Mouse (Mus musculus): ENCODE measurements around the gene Ces2b.
"Not testable (repeated sequence)": the region's sequence is repeated elsewhere in the genome, so short reads cannot be mapped to it uniquely, and the experiment has no call there.

Ces2b gene

GRCm38 (mm10) chr8:104831440-104831839 lies at the start of gene Ces2b:
Ces2b (plus strand) TSS chr8:104831572.
- DNase-seq (ENCODE audit: low spot score in 2 of 2) = no peak

- DNase-seq (ENCODE audit: low spot score in 2 of 2) = peak in 1 of 2 experiments; percentile 33
These were observed 44.3 kb upstream of the Ces2b start for GRCm38 (mm10) chr8:104787049-104787448.

DNA sequence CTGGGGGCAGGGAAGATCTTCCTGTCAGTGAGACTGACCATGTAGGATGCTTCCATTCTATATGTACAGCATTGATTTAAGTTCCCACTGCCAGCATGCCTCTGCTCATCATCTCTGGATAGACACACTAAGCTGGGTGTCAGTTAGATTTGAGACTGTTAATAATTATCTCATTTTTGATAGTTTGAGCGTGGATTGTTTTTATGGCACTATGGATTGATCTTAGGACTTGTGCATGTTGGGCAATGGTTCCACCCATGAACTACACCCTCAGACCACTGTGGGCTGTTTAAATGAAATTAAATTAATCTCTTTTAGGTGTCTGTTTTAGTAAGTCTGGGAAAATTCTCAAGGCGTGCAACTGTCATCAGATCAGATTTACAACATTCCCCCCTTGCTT lies 42.4 kb upstream of the Ces2b start:
- no peak for DNase-seq (ENCODE audit: low spot score in 2 of 2)

DNA sequence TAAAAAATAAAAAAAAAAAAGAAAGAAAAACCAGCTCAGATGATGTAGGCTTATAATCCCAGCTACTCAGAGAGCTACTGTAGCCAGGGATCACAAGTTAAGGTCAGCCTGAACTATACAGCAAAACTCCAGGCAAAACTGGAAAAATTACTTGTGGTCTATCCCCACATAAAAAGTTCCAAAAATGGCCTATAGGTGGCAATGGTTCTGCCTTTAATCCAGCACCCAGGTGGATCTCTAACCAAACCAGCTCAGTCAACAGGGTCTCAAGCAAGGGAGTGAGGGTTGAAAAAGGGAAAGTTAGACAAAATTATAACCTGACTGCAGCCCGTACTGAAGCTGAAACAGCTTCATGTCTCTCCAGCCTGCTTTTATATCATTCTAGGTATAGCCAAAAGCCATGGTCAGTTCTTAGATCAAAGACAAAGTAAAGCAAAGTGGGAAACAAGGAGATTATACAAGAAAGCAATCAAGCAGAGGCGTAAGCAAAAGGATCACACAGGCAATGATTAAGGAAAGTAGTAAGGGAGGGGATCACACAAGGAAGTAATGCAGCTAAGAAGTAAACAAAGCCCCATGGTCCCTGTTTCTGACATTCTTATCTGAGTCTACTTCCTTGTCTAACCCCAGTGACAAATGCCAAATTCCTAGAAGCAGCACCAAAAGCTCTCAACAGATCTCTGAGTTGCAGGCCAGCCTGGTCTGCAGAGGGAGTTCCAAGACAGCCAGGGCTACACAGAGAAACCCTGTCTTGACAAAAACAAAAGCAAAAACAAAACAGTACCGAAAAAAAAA lies 41.3 kb upstream of the Ces2b start:
- DNase-seq (ENCODE audit: low spot score in 2 of 2) = no peak

GRCm38 (mm10) chr8:104799385-104799784 lies 32.0 kb upstream of the Ces2b start:
- DNase-seq (ENCODE audit: low spot score in 2 of 2) = no peak

DNA sequence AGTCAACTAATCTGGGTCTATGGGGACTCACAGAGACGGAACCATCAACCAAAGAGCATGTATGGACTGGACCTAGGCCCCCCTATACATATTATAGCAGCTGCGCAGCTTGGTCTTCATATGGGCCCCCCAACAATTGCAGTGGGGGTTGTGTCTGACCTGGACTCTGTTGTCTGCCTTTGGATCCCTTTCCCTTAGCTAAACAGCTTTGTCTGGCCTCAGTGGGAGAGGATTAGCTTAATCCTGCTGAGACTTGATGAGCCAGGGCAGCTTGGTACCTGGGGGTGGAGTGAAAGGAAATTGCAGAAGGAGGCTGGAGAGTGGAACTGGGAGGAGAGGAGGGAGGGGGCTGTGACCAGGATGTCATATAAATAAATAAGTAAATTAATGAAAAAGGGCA lies 25.2 kb upstream of the Ces2b start:
- no peak for DNase-seq (ENCODE audit: low spot score in 2 of 2)

DNA sequence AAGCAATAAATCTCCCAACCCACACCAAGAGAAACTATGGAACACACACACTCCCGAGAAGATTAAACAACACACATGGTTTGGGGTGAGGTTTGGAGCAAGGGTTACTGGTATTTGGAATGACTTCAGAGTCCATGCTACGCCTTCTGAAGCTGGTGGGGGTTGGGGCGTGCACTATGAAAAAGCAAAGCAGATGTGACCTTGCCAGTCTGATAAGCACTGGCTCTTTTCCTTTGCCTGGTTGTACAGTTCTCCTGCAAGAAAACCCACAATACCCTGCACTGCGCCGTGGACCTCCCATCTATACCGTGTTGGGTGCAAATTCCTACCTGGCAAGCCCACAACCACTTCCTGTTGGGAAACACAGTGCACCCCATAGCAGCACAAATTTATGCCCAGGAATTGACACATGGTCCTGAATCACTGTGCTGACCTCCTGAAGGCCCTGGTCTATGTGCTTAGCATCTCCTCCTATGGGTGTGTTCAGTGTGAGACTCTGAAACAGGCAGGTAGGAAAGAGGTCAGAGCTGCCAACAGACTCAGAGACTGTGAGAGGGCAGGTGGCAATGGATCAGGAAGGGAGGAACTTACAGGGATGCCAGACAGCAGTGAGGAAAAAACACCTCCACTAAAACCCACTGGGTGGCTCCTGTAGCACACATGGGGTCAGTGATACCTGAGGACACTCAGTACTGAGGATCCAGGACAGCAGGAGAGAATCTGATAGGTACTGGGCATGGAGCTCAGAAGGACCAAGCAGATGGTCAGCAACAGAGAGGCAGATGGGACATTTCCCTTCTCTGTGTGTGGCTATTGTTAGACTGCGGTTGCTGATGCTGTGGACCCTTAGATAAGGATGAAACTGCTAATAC lies 22.6 kb upstream of the Ces2b start:
- no peak for DNase-seq (ENCODE audit: low spot score in 2 of 2)

DNA sequence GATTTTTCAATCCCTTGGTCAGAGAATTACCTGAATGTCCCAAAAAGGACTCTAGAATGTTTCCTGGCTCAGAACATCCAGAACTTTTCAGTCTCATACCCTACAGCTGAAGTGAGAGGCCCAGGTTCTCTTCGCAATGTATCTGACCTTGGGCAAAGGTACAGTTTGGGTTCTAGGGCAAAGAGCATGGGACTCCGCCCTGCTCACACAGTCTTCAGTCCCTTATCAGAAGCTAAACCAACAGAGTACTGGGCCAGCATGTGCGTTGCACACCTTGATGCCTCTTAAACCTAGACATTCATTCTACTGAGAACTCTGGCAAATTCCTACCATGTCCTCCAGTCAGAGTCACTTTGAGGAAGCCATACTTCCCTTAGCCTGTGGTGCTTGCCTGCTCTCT lies 21.9 kb upstream of the Ces2b start:
- DNase-seq (ENCODE audit: low spot score in 2 of 2) = no peak

DNA sequence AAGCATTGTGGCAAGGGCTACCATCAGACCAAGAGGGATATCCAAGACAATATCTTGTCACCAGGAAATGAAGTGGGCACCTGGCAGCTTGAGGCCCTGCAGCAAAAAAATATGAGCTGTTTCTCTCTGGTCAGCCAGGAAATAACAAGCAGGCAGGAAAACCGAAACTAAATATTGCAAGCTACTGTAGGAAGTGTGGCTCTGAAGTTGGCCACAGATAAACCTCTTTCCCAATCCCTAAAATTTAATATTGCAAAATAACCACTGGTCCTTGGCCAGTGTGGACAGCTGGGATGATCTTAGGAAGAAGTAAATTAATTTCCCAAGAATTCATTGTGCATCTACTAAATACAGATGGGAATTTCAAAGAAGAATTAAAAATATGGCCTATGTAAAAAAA lies 4.5 kb upstream of the Ces2b start:
- DNase-seq (ENCODE audit: low spot score in 2 of 2) = no peak

DNA sequence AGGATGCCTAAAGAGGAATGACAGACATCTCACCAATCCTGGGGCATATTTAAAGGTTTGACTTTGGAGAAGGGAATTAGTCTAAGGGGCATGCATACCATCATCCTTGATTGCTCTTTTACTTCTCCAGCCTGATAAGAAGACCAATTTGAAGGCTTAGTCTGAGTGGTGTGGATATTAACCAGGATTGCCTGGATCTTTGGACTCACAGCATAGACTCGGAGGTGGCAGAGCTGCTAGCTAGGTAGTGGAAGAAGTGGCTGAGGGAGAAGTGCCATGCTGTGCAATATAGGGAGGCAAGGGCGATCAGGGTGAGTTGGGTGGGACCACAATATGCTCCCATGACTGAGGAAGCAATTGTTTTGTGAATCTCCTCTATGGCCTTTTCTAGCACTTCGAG lies 3.2 kb upstream of the Ces2b start:
- no peak for DNase-seq (ENCODE audit: low spot score in 2 of 2)

DNA sequence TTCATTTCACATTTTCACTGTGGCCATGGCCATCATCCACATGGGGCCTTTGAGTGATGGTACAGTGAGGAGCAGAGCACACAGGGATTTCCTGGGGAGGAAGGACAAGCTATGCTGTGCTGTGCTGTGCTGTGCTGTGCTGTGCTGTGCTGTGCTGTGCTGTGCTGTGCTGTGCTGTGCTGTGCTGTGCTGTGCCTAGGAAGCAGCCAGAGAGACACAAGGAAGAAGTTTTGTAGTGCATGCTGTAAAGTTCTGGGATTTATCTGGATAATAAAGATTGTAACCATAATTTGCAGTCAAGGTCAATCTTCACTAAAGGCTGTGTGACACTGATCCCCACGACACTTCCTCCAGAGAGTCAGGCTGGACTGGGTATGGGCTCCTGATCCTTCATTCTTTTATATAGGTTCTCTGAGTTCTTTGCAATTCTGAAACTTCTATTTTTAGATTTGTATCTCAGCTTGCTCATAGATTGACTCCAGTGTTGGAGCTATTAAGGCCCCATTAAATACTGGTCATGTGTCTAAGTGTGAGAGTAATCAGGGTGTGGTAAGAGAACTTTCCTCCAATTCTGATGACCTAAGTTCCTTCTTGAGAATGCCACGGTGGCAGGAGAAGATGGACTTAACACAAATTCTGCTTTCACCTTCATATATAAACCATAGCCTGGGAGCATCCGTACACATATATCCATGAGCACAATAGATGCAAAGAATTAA lies 10.1 kb downstream of the Ces2b start:
- DNase-seq (ENCODE audit: low spot score in 2 of 2) = no peak

DNA sequence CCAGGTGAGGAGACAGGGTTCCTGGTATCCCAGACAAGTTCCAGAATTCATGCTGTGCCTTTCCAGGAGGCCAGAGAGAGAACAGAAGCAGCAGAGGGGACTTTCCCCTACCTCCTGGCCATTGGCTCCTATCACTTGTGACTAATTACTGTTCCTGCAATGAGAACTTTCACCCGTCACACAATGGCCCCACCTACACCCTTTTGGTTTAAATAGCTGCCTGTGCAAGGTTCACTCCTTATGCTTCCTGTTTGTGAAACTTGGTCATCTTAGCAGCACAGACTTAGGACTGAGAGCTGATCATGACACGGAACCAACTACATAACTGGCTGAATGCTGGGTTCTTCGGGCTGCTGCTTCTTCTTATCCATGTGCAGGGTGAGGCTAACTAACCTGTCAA lies 15.5 kb downstream of the Ces2b start, which contains the start of gene Ces2c:
Ces2c (plus strand) TSS at position 238 of the 400 bp plus-strand sequence.
- DNase-seq (ENCODE audit: low spot score in 2 of 2) = no peak

GRCm38 (mm10) chr8:104847741-104848462 lies 16.5 kb downstream of the Ces2b start:
- no peak for DNase-seq (ENCODE audit: low spot score in 2 of 2)

GRCm38 (mm10) chr8:104866844-104867531 lies 35.6 kb downstream of the Ces2b start:
- DNase-seq (ENCODE audit: low spot score in 2 of 2) = not testable (repeated sequence)

GRCm38 (mm10) chr8:104868876-104869275 lies 37.5 kb downstream of the Ces2b start:
- not testable (repeated sequence) for DNase-seq (ENCODE audit: low spot score in 2 of 2)

DNA sequence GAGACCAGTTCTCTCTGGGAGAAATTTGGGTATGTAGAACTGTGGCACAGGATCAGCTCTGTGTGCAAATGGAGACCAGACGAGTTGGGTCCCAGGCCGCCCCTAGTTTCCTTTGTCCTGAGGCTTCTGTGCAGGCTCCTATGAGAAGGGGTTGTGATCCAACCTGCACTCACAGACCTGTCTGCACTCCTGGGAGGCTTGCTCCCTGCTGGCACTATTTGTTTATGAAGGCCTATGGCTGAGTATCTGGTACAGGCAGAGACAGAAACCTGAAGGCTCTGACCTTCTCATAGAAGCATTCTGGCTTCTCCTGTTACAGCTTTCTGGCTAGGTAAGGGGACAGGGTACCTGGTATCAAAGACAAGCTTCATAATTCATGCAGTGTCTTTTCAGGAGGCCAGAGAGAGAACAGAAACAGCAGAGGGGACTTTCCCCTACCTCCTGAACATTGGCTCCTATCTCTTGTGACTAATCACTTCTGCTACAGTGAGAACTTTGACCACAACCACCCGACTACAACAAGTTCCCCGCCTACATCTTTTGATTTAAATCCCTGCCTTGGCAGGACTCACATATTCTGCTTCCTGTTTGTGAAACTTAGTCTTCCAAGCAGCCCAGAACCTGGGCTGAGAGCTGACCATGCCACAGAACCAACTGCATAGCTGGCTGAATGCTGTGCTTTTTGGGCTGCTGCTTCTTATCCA lies 55.0 kb downstream of the Ces2b start:
- DNase-seq (ENCODE audit: low spot score in 2 of 2) = not testable (repeated sequence)
